Mouse (Mus musculus) erythroblast, embryonic 14.5 days (primary cell): ENCODE measurements around the gene Cenpe.

Experiments
- GATA1 ChIP-seq: IDR thresholded peaks from 2 replicates; pipeline ENCODE4 v1.6.1; 2012; ENCODE audit warnings: low read length, inconsistent platforms, mixed read lengths
- TAL1 ChIP-seq: IDR thresholded peaks from 3 replicates; pipeline ENCODE4 v1.6.1; 2012; ENCODE audit warnings: low read length, inconsistent platforms, mixed read lengths

DNA sequence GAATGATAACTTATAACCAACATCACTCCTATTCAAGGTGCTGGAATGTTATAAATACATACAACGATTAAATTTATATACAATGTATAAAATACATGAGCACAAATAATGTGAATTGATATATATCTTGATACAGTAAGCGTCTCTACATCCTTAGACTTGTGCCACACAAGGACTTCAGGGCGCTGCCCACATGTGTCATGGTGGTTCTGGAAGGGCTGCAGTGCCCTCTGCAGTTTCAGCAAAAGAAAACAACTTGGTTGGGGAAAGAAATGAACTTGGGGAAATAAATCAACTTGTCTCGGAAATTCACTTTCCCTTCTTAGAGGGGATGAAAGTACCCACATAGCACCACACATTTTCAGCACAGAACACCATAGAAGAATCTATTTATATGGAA, 5.7 kb upstream of the Cenpe start:
- TF ChIP-seq TAL1 = no peak
- no peak for TF ChIP-seq GATA1
